Mouse (Mus musculus) cerebellum, postnatal 10 days (tissue): Measurements from ENCODE around the gene Cdk8.
"Not testable (repeated sequence)": the region's sequence is repeated elsewhere in the genome, so short reads cannot be mapped to it uniquely, and the experiment has no call there.

ENCODE experiments used
- DNase-seq, 2 experiments: peaks; one replicate each; pipeline ENCODE4 v3.0.0; 2021; ENCODE audit warnings: mixed read lengths in 2 of 2

Gene Cdk8

GRCm38 (mm10) chr5:146230864-146231654, at the start of gene Cdk8:
Gene Cdk8, plus strand, starts transcription at chr5:146231230.
- DNase-seq, result peak; percentile 95 to 97

GRCm38 (mm10) chr5:146185204-146185603, 45.8 kb upstream of the Cdk8 start, which contains the start of gene 1700001J03Rik:
Gene 1700001J03Rik, minus strand, starts transcription at chr5:146185304.
- not testable (repeated sequence) for DNase-seq

- DNase-seq, result peak; percentile 84 to 87
These were observed 43.6 kb upstream of the Cdk8 start for GRCm38 (mm10) chr5:146187441-146187840.

GRCm38 (mm10) chr5:146188144-146188543, 42.9 kb upstream of the Cdk8 start:
- DNase-seq, result peak; percentile 18 to 31

- peak; percentile 62 for DNase-seq
These were observed 42.3 kb upstream of the Cdk8 start for GRCm38 (mm10) chr5:146188712-146189111.

- no peak for DNase-seq
These were observed 40.9 kb upstream of the Cdk8 start for GRCm38 (mm10) chr5:146190093-146190492.

GRCm38 (mm10) chr5:146190501-146191269, 40.3 kb upstream of the Cdk8 start:
- peak; percentile 80 to 83 for DNase-seq

- peak in 1 of 2 experiments; percentile 29 for DNase-seq
These were observed 37.7 kb upstream of the Cdk8 start for GRCm38 (mm10) chr5:146193360-146193759.

GRCm38 (mm10) chr5:146199073-146199472, 32.0 kb upstream of the Cdk8 start:
- no peak for DNase-seq

- DNase-seq, result no peak
These were observed 31.5 kb upstream of the Cdk8 start for GRCm38 (mm10) chr5:146199540-146199939.

GRCm38 (mm10) chr5:146200580-146200979, 30.4 kb upstream of the Cdk8 start:
- DNase-seq, result no peak

GRCm38 (mm10) chr5:146203921-146204320, 27.1 kb upstream of the Cdk8 start:
- no peak for DNase-seq

GRCm38 (mm10) chr5:146205537-146205936, 25.5 kb upstream of the Cdk8 start:
- no peak for DNase-seq

- DNase-seq, result no peak
These were observed 10.5 kb upstream of the Cdk8 start for GRCm38 (mm10) chr5:146220501-146220878.

GRCm38 (mm10) chr5:146220879-146221714, 9.9 kb upstream of the Cdk8 start, which contains the start of gene Rnf6:
Gene Rnf6, minus strand, starts transcription at chr5:146221555.
- peak; percentile 98 to 99 for DNase-seq

GRCm38 (mm10) chr5:146221722-146222121, 9.3 kb upstream of the Cdk8 start:
- DNase-seq, result no peak

GRCm38 (mm10) chr5:146223786-146224185, 7.2 kb upstream of the Cdk8 start:
- DNase-seq, result peak; percentile 52 to 53

GRCm38 (mm10) chr5:146227496-146227895, 3.5 kb upstream of the Cdk8 start:
- DNase-seq, result no peak

GRCm38 (mm10) chr5:146229869-146230650, 970 bp upstream of the Cdk8 start:
- DNase-seq, result no peak

GRCm38 (mm10) chr5:146231655-146231996, 596 bp downstream of the Cdk8 start:
- peak; percentile 53 to 61 for DNase-seq

GRCm38 (mm10) chr5:146232056-146232675, 1.1 kb downstream of the Cdk8 start:
- no peak for DNase-seq

GRCm38 (mm10) chr5:146232816-146233215, 1.8 kb downstream of the Cdk8 start:
- no peak for DNase-seq
